Mouse (Mus musculus): ENCODE data around the gene Armh3.

DNA sequence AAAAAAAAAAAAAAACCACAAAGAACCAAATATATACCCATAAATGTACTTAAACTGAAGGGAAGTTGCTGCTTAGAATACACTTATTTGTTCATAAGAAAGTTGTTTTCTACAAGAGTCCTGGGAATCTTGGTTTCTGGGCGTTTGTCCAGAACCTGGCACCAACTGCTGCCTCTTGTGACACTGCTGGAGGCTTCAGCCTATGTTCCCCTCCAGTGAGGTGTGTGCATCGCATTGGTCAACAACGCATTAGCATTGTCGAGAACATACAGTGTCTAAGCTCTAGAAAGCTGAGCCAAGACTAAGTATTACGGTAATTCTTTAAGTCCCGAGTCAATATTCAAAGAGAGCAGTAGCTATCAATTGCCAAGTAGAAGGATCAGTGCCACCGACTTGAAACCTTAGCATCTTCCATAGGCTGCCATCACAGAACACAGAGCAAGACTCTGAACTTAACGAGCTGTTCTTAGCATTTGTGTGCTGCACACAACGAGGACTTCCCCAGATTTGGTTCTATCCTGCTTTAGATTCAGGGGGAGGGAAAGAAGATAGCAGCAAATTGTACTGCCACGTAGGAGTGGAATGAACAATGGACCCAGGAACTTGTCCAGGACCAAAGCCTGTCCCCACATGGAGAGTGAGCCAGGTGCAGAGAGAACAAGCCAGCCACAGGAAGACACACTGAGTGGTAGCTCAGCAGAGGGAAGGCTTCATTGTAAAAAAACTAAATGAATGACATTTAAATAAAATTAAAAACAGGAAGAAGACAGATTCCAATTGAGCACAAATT is 86.9 kb downstream of the Armh3 start:
- TF ChIP-seq CTCF (IDR thresholded peaks at IDR 0.05; ENCODE audit: borderline replicate concordance, control insufficient read depth, extremely low read depth, insufficient read depth, low read length, poor library complexity) (no peak), POLR2A (IDR thresholded peaks at IDR 0.05; ENCODE audit: control insufficient read depth, extremely low read depth, insufficient read depth, low read length, poor library complexity) (no peak)

Measured in thymus, adult 2 months (tissue).